Mouse (Mus musculus) heart, embryonic 16.5 days (tissue): ENCODE results near the gene Adora2a. TPM values are rescaled to one million over a fixed set of nuclear protein-coding genes. Genes with fewer than 3 reads are reported as not detected.

ENCODE experiments used
- ATAC-seq: fragments of 200-750 bp; cut with Nextera tagmentation; replicated peaks from 2 replicates; pipeline ENCODE4 v1.8.0; 2017; ENCODE audit warnings: moderate number of reproducible peaks; ENCODE audit not compliant: insufficient read depth, low FRiP score; ENCODE audit errors: extremely low read depth
- H3K27ac ChIP-seq: fragments of 300-500 bp; sonication (generic); 2 replicates; pipeline ENCODE4 v1.5.1; 2014; ENCODE audit warnings: mild to moderate bottlenecking, low read length, control low read depth, moderate library complexity
- H3K27me3 ChIP-seq: fragments of 300-500 bp; sonication (generic); 2 replicates; pipeline ENCODE4 v1.6.1; 2014; ENCODE audit warnings: low read length, mixed read lengths; ENCODE audit not compliant: control insufficient read depth, insufficient read depth
- H3K36me3 ChIP-seq: fragments of 300-500 bp; sonication (generic); 2 replicates; pipeline ENCODE4 v1.6.1; 2014; ENCODE audit not compliant: control insufficient read depth, insufficient read depth
- H3K4me1 ChIP-seq: fragments of 300-500 bp; sonication (generic); 2 replicates; pipeline ENCODE4 v1.6.1; 2014; ENCODE audit warnings: low read length, mixed read lengths; ENCODE audit not compliant: control insufficient read depth, insufficient read depth
- H3K4me2 ChIP-seq: fragments of 300-500 bp; sonication (generic); 2 replicates; pipeline ENCODE4 v1.6.1; 2014; ENCODE audit warnings: low read depth, mild to moderate bottlenecking, control low read depth, low read length
- H3K4me3 ChIP-seq: fragments of 300-500 bp; sonication (generic); 2 replicates; pipeline ENCODE4 v1.5.1; 2014; ENCODE audit warnings: mild to moderate bottlenecking, control low read depth, low read length
- H3K9ac ChIP-seq: fragments of 300-500 bp; sonication (generic); 2 replicates; pipeline ENCODE4 v1.6.1; 2014; ENCODE audit warnings: low read length, control low read depth
- H3K9me3 ChIP-seq: fragments of 300-500 bp; sonication (generic); replicated peaks from 2 replicates; pipeline ENCODE4 v1.6.1; 2016; ENCODE audit warnings: low read length; ENCODE audit not compliant: control insufficient read depth
- WGBS: fragments of 180-500 bp; shearing (Covaris S2); extraction: QIAGEN DNeasy Blood & Tissue Kit; methylation state at CpG from one replicate; pipeline ENCODE4 v1.1.7; 2014; 5-methylcytosine and 5-hydroxymethylcytosine counted together
- polyA plus RNA-seq: library from polyadenylated mRNA; unstranded; fragments of >200 nt; fragmentation: Nextera tagmentation; extraction: Ambion mirVana; gene quantifications from 2 replicates; pipeline ENCODE4 v1.2.1, GENCODE M21; 2015

The Adora2a gene
- polyA plus RNA-seq = 8.0 and 8.7 TPM in 2 replicates

DNA sequence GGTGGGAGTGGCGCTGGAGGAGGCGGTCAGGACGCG is at the start of gene Adora2a:
Adora2a (plus strand) TSS at position 6 of the 36 bp plus-strand sequence.
- no peak for ATAC-seq
- peaks cover 4% of the 10 kb centered on the region; the same call in 1 of the 2 replicates for H3K27me3 ChIP-seq
- peak within 1 kb of the TSS; percentile 71 for H3K27ac ChIP-seq
- H3K4me3 ChIP-seq = peak within 1 kb of the TSS; percentile 74
- no peaks in the 10 kb centered on the region for H3K9me3 ChIP-seq
- peaks cover 3% of the 10 kb centered on the region; the same call in 1 of the 2 replicates for H3K36me3 ChIP-seq
- H3K9ac ChIP-seq = peak within 1 kb of the TSS; percentile 86
- H3K4me1 ChIP-seq = peaks cover 25% of the 10 kb centered on the region
- peak within 1 kb of the TSS; percentile 88 for H3K4me2 ChIP-seq
- WGBS = 0% methylated on average over 4 of the region's 4 CpGs

DNA sequence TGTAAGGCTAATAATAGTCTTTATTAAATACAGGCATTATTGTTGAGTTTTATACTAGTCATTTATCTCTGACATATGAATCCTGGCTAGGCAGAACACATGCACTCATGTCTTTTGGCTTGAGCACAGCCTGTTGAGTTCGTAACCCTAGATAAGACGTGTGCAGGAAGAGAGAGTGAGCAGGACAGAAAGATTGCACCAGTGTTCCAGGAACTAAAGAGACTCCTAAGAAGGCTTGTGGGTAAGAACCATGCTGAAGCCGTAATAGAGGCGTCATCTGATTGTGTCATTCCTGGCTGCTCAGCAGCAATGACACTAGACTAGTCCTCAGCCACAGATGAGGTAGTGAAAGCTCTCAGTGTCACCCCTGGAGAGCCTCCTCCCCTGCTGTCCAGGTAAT is 43.7 kb upstream of the Adora2a start:
- H3K36me3 ChIP-seq = peaks cover 14% of the 10 kb centered on the region; the same call in 1 of the 2 replicates
- 51% methylated on average over 4 of the region's 4 CpGs for WGBS

DNA sequence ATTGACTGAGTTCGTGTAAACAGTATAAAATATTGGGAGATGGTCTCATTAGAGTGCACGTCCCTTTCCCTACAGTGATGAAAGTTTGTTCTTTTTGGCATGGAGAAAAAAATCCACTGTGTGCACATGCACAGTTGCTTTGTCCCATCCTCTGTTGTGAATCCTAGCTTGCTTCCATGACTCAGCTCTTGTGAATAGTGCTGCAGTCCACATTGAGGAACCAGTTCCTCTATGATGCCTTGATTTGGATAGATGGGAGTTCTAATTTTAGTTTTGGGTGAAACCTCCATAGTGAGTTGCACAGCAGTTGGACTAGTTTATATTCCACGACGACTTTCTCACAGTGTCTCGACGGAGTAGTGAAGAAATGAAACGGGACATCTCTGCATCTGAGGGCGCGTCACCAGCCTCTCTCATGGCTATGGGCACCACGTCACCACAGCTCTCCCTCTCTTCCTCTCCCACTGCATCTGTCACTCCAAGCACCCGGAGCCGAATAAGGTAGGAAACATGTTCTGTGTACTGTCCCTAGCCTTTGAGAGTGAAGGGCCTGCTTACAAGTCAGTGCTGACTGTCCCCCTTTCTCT is 40.2 kb upstream of the Adora2a start:
- H3K9me3 ChIP-seq = no peaks in the 10 kb centered on the region
- H3K4me1 ChIP-seq = peaks cover 5% of the 10 kb centered on the region
- H3K27ac ChIP-seq = no peak overlapping the region
- no peak overlapping the region for H3K4me3 ChIP-seq
- H3K36me3 ChIP-seq = peaks cover 25% of the 10 kb centered on the region
- 84% methylated on average over 12 of the region's 12 CpGs for WGBS
- no peak overlapping the region for H3K4me2 ChIP-seq
- H3K27me3 ChIP-seq = no peaks in the 10 kb centered on the region
- H3K9ac ChIP-seq = no peak overlapping the region
- ATAC-seq = no peak

More for the DNA sequence above, 43.7 kb upstream of the Adora2a start:
- H3K9me3 ChIP-seq = no peaks in the 10 kb centered on the region
- no peak overlapping the region for H3K4me2 ChIP-seq
- peaks cover 5% of the 10 kb centered on the region for H3K4me1 ChIP-seq
- H3K9ac ChIP-seq = no peak overlapping the region
- H3K27me3 ChIP-seq = no peaks in the 10 kb centered on the region
- H3K4me3 ChIP-seq = no peak overlapping the region
- ATAC-seq = peak; percentile 49; the same call in 1 of the 2 replicates
- H3K27ac ChIP-seq = peak overlapping the region; percentile 24; the same call in 1 of the 2 replicates

DNA sequence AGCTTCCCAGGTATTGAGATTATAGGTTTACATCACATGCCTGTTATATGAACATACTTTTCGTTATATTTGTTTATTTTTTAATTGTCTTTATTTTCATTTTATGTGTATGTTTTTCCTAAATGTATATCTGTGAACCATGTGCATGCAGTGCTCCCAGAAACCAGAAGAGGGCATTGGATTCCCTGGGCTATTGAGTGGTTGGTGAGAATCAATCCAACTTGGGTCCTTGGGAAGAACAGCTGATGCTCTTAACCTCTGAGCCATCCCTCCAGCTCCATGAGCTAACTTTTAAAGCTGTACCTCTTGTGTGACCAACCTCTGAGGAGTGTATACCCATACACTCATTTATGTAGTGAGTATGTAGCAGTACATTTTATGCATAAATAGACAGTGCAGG is 39.2 kb upstream of the Adora2a start:
- no peaks in the 10 kb centered on the region for H3K27me3 ChIP-seq
- H3K36me3 ChIP-seq = peaks cover 25% of the 10 kb centered on the region
- ATAC-seq = no peak
- WGBS = 66% methylated on average over 1 of the region's 1 CpGs
- peaks cover 5% of the 10 kb centered on the region for H3K4me1 ChIP-seq
- no peak overlapping the region for H3K4me2 ChIP-seq
- no peak overlapping the region for H3K9ac ChIP-seq
- H3K9me3 ChIP-seq = no peaks in the 10 kb centered on the region
- no peak overlapping the region for H3K27ac ChIP-seq
- H3K4me3 ChIP-seq = no peak overlapping the region

DNA sequence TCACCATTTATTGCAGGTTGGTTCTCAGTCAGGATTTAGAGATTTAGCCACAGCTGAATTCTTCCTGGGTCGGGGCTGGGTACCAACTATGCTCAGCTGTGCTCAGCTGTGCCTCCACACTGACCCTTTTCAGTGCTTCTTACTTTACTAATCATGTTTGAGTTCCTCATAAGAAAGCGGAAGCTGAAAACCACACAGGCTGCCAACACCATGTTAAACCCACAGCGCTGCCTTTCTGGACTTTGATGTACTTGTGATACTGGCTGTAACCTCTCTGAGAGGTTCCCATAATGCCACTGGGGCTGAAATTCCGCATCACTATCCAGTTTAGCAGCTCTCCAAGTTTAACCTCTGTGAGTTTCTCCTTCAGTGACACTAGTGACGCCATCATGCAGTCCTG is 34.0 kb upstream of the Adora2a start:
- H3K27ac ChIP-seq = no peak overlapping the region
- H3K4me3 ChIP-seq = no peak overlapping the region
- H3K9ac ChIP-seq = no peak overlapping the region
- peaks cover 24% of the 10 kb centered on the region for H3K36me3 ChIP-seq
- H3K9me3 ChIP-seq = no peaks in the 10 kb centered on the region
- 84% methylated on average over 5 of the region's 5 CpGs for WGBS
- H3K4me1 ChIP-seq = no peaks in the 10 kb centered on the region
- H3K27me3 ChIP-seq = no peaks in the 10 kb centered on the region
- no peak for ATAC-seq
- H3K4me2 ChIP-seq = no peak overlapping the region

- Histone ChIP-seq H3K27ac (no peak overlapping the region), H3K9me3 (no peaks in the 10 kb centered on the region), H3K27me3 (no peaks in the 10 kb centered on the region), H3K36me3 (peaks cover 24% of the 10 kb centered on the region), H3K4me1 (no peaks in the 10 kb centered on the region), H3K4me3 (no peak overlapping the region), H3K9ac (no peak overlapping the region), H3K4me2 (no peak overlapping the region)
- ATAC-seq = no peak
- WGBS = 89% methylated on average over 3 of the region's 3 CpGs
Observed at GRCm38 (mm10) chr10:75283821-75284220, 32.9 kb upstream of the Adora2a start.

DNA sequence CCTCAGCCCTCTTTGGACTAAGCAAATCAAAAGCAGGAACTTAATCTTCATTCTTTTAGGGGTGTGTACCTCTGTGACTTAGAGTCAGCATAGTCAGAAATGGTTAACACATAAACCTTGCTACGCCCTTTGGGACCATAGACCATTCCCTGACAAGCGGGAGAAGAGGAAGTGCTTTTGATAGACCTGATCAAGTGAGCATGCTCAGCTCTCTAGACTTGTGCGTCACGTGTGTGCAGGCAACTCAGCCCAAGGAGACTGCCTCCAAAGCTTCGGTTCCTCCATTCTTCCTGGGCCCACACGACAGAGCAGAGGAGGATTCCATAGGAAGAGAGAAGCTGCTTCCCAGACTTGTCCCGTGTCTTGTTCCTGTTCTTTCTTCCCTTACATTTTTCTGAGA is 28.1 kb upstream of the Adora2a start:
- H3K27ac ChIP-seq = no peak overlapping the region
- ATAC-seq = no peak
- no peaks in the 10 kb centered on the region for H3K27me3 ChIP-seq
- no peak overlapping the region for H3K9ac ChIP-seq
- 74% methylated on average over 7 of the region's 7 CpGs for WGBS
- H3K4me2 ChIP-seq = no peak overlapping the region
- H3K4me3 ChIP-seq = no peak overlapping the region
- no peaks in the 10 kb centered on the region for H3K9me3 ChIP-seq
- H3K36me3 ChIP-seq = peaks cover 4% of the 10 kb centered on the region; the same call in 1 of the 2 replicates
- no peaks in the 10 kb centered on the region for H3K4me1 ChIP-seq

- 57% methylated on average over 4 of the region's 4 CpGs for WGBS
- no peak overlapping the region for H3K9ac ChIP-seq
- ATAC-seq = no peak; the same call in 1 of the 2 replicates
- no peak overlapping the region for H3K27ac ChIP-seq
- no peaks in the 10 kb centered on the region for H3K9me3 ChIP-seq
- no peak overlapping the region for H3K4me3 ChIP-seq
- H3K27me3 ChIP-seq = no peaks in the 10 kb centered on the region
- H3K4me2 ChIP-seq = no peak overlapping the region
- H3K36me3 ChIP-seq = peaks cover 4% of the 10 kb centered on the region; the same call in 1 of the 2 replicates
- H3K4me1 ChIP-seq = peaks cover 5% of the 10 kb centered on the region
Observed at GRCm38 (mm10) chr10:75289392-75289791, 27.3 kb upstream of the Adora2a start.

DNA sequence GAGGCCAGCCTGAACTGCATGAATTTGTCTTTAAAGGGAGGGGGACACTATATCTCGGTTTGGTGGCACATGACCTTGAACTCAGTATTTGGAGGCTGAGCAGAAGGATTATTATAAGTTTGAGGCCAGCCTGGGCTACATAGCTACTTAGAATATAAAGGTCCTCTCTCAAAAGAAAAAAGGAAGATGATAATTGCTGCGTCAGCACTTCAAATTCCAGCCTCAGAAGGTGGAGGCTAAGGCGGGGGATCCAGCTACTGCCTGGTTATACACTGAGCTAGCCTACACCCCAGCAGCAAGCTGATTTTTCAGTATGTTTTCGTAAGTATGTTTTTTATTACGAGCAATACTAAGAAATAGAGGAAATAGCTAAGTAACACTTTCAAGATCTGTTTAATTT is 26.0 kb upstream of the Adora2a start:
- H3K27me3 ChIP-seq = no peaks in the 10 kb centered on the region
- peaks cover 4% of the 10 kb centered on the region; the same call in 1 of the 2 replicates for H3K36me3 ChIP-seq
- no peak for ATAC-seq
- 86% methylated on average over 5 of the region's 5 CpGs for WGBS
- no peaks in the 10 kb centered on the region for H3K9me3 ChIP-seq
- H3K9ac ChIP-seq = no peak overlapping the region
- H3K27ac ChIP-seq = no peak overlapping the region
- H3K4me1 ChIP-seq = peaks cover 8% of the 10 kb centered on the region
- H3K4me3 ChIP-seq = no peak overlapping the region
- no peak overlapping the region for H3K4me2 ChIP-seq
